Mouse (Mus musculus): ENCODE results near the gene Phc2. TPM values are rescaled to one million over a fixed set of nuclear protein-coding genes. Genes with fewer than 3 reads are reported as not detected.

Gene Phc2
- total RNA-seq, 2 experiments from 2014 or later: 51.0 to 55.5 TPM

GRCm38 (mm10) chr4:128801675-128802465, 147.4 kb downstream of the Phc2 start:
- intact Hi-C loops (cut with DNase I): loop anchor here (2.0 kb wide), 1 partner anchor 25 kb away; no protein-coding TSS in a partner anchor
- no peak for DNase-seq

Other genes starting within 250 kb of the Phc2 start
- 1 to 10 TPM; 4.4 to 4.7 TPM for gene Zscan20, start 44.6 kb upstream of the Phc2 start, total RNA-seq (2021)
- gene Tlr12, start 36.1 kb upstream of the Phc2 start, total RNA-seq (2021): under 1 TPM in 1 of 2 experiments, not detected in 1; 0.76 TPM
- under 1 TPM; 0.20 to 0.33 TPM for gene A3galt2, start 100.7 kb downstream of the Phc2 start, total RNA-seq (2021)
- gene Zfp362, start 151.3 kb downstream of the Phc2 start, total RNA-seq (2021): 10 to 100 TPM; 16.3 to 17.7 TPM
- 1 to 10 TPM; 2.0 to 2.2 TPM for gene Trim62, start 228.9 kb downstream of the Phc2 start, total RNA-seq (2021)

Measured in heart, postnatal 14 days (tissue).